Mouse (Mus musculus) CH12.LX (cell line): ENCODE measurements at regions not wholly inside any gene's neighbourhood (a gene's known extent, or its start where the extent isn't known, plus 50 kb on each side); places are given as distances from the start of the nearest gene placed in this dataset.

Source experiments
- DNase-seq: peaks from one replicate; pipeline ENCODE4 v3.0.0-alpha.2; 2013; ENCODE audit errors: extremely low read depth
- H3K27ac ChIP-seq: 2 replicates; pipeline ENCODE4 v1.5.1; 2012; ENCODE audit warnings: low read depth, mild to moderate bottlenecking, control low read depth, moderate library complexity; ENCODE audit not compliant: insufficient read depth
- H3K27me3 ChIP-seq: replicated peaks from 2 replicates; pipeline ENCODE3; 2012; ENCODE audit warnings: inconsistent platforms
- H3K36me3 ChIP-seq, 2 experiments: replicated peaks in 1 of 2; 2 replicates each; pipeline versions ENCODE3 to v1.6.1; 2012; ENCODE audit warnings: inconsistent platforms in 1 of 2, low read length in 1 of 2, mild to moderate bottlenecking in 1 of 2, mixed read lengths in 1 of 2, moderate library complexity in 1 of 2; ENCODE audit not compliant: control insufficient read depth in 1 of 2, insufficient read depth in 1 of 2
- H3K4me1 ChIP-seq, 2 experiments: 2 replicates each; pipeline ENCODE4 v1.6.1; 2012; ENCODE audit warnings: inconsistent platforms in 1 of 2, moderate library complexity in 1 of 2; ENCODE audit not compliant: insufficient read depth in 2 of 2, control insufficient read depth in 1 of 2
- H3K4me2 ChIP-seq: 2 replicates; pipeline ENCODE4 v1.6.1; 2012; ENCODE audit warnings: low read depth, mild to moderate bottlenecking, control low read depth; ENCODE audit not compliant: poor library complexity, insufficient read depth, severe bottlenecking
- H3K4me3 ChIP-seq, 3 experiments: fragments of 150-350 bp in 1 of 3; sonication (generic) in 1 of 3; replicated peaks in 1 of 3; 2 replicates each; pipeline versions ENCODE3 to v1.5.1; 2011 to 2012; ENCODE audit warnings: low read depth in 2 of 3, low read length in 2 of 3, mild to moderate bottlenecking in 2 of 3, moderate library complexity in 2 of 3, control low read depth in 1 of 3, improper control_type of control experiment in 1 of 3, inconsistent platforms in 1 of 3, mixed read lengths in 1 of 3; ENCODE audit not compliant: poor library complexity in 1 of 3
- H3K79me2 ChIP-seq: replicated peaks from 2 replicates; pipeline ENCODE4 v1.6.1; 2012; ENCODE audit warnings: mild to moderate bottlenecking, moderate library complexity; ENCODE audit not compliant: control insufficient read depth, poor library complexity, insufficient read depth, severe bottlenecking; ENCODE audit errors: extremely low read depth
- H3K9ac ChIP-seq: 2 replicates; pipeline ENCODE4 v1.6.1; 2012; ENCODE audit warnings: low read depth, mild to moderate bottlenecking, control low read depth, moderate library complexity; ENCODE audit not compliant: insufficient read depth
- H3K9me3 ChIP-seq: replicated peaks from 2 replicates; pipeline ENCODE3; 2012; ENCODE audit warnings: low read length, inconsistent platforms, mixed read lengths
- BHLHE40 ChIP-seq: IDR thresholded peaks from 2 replicates; pipeline ENCODE4 v1.6.1; 2011; ENCODE audit warnings: mild to moderate bottlenecking, low read depth, low read length, improper control_type of control experiment
- CHD1 ChIP-seq: IDR thresholded peaks from 2 replicates; pipeline ENCODE4 v1.6.1; 2012; ENCODE audit warnings: low read depth, low read length, improper control_type of control experiment, inconsistent platforms
- CHD2 ChIP-seq: IDR thresholded peaks from 2 replicates; pipeline ENCODE4 v1.6.1; 2011; ENCODE audit warnings: low read length, improper control_type of control experiment
- ELF1 ChIP-seq: IDR thresholded peaks from 2 replicates; pipeline ENCODE4 v1.6.1; 2014; ENCODE audit warnings: low read depth, mild to moderate bottlenecking, inconsistent platforms, low read length, improper control_type of control experiment
- EP300 ChIP-seq: IDR thresholded peaks from 2 replicates; pipeline ENCODE4 v1.6.1; 2011; ENCODE audit warnings: low read length, improper control_type of control experiment
- ETS1 ChIP-seq: conservative IDR thresholded peaks from 2 replicates; pipeline ENCODE4 v1.6.1; 2012; ENCODE audit warnings: low read depth, mild to moderate bottlenecking, inconsistent platforms, low read length, improper control_type of control experiment, moderate library complexity
- GABPA ChIP-seq: IDR thresholded peaks from 2 replicates; pipeline ENCODE4 v1.6.1; 2012; ENCODE audit warnings: low read depth, low read length, improper control_type of control experiment, inconsistent platforms; ENCODE audit not compliant: insufficient replicate concordance
- HCFC1 ChIP-seq: IDR thresholded peaks from 2 replicates; pipeline ENCODE4 v1.6.1; 2012; ENCODE audit warnings: low read depth, mild to moderate bottlenecking, inconsistent platforms, low read length, improper control_type of control experiment
- IRF4 ChIP-seq: IDR thresholded peaks from 2 replicates; pipeline ENCODE4 v1.6.1; 2014; ENCODE audit warnings: low read depth, mild to moderate bottlenecking, inconsistent platforms, low read length, improper control_type of control experiment
- JUN ChIP-seq: IDR thresholded peaks from 2 replicates; pipeline ENCODE4 v1.6.1; 2011; ENCODE audit warnings: low read depth, mild to moderate bottlenecking, low read length, improper control_type of control experiment, moderate library complexity; ENCODE audit not compliant: insufficient read depth
- KAT2A ChIP-seq: IDR thresholded peaks from 2 replicates; pipeline ENCODE4 v1.6.1; 2012; ENCODE audit warnings: low read length, improper control_type of control experiment, inconsistent platforms; ENCODE audit not compliant: insufficient replicate concordance
- MAX ChIP-seq: IDR thresholded peaks from 2 replicates; pipeline ENCODE4 v1.6.1; 2011; ENCODE audit warnings: low read length, improper control_type of control experiment
- MAZ ChIP-seq: IDR thresholded peaks from 2 replicates; pipeline ENCODE4 v1.6.1; 2012; ENCODE audit warnings: low read depth, mild to moderate bottlenecking, inconsistent platforms, low read length, improper control_type of control experiment, moderate library complexity
- MEF2A ChIP-seq: IDR thresholded peaks from 2 replicates; pipeline ENCODE4 v1.6.1; 2014; ENCODE audit warnings: low read depth, mild to moderate bottlenecking, inconsistent platforms, low read length, improper control_type of control experiment, borderline replicate concordance
- NELFE ChIP-seq: IDR thresholded peaks from 2 replicates; pipeline ENCODE4 v1.6.1; 2011; ENCODE audit warnings: low read depth, low read length, improper control_type of control experiment
- NRF1 ChIP-seq: IDR thresholded peaks from 2 replicates; pipeline ENCODE4 v1.6.1; 2014; ENCODE audit warnings: low read depth, mild to moderate bottlenecking, inconsistent platforms, low read length, improper control_type of control experiment, moderate library complexity
- POLR2AphosphoS2 ChIP-seq: IDR thresholded peaks from 2 replicates; pipeline ENCODE4 v1.6.1; 2011; ENCODE audit warnings: low read depth, low read length, improper control_type of control experiment
- SMC3 ChIP-seq: IDR thresholded peaks from 2 replicates; pipeline ENCODE4 v1.6.1; 2011; ENCODE audit warnings: low read depth, low read length, improper control_type of control experiment
- TCF12 ChIP-seq: IDR thresholded peaks from 2 replicates; pipeline ENCODE4 v1.6.1; 2014; ENCODE audit warnings: low read depth, mild to moderate bottlenecking, inconsistent platforms, low read length, improper control_type of control experiment
- USF1 ChIP-seq: IDR thresholded peaks from 2 replicates; pipeline ENCODE4 v1.6.1; 2014; ENCODE audit warnings: low read depth, mild to moderate bottlenecking, inconsistent platforms, low read length, improper control_type of control experiment
- USF2 ChIP-seq: conservative IDR thresholded peaks from 2 replicates; pipeline ENCODE4 v1.6.1; 2011; ENCODE audit warnings: low read depth, low read length, improper control_type of control experiment
- ZC3H11A ChIP-seq: IDR thresholded peaks from 2 replicates; pipeline ENCODE4 v1.6.1; 2012; ENCODE audit warnings: low read depth, mild to moderate bottlenecking, inconsistent platforms, low read length, improper control_type of control experiment
- ZMIZ1 ChIP-seq: IDR thresholded peaks from 2 replicates; pipeline ENCODE4 v1.6.1; 2012; ENCODE audit warnings: low read depth, mild to moderate bottlenecking, inconsistent platforms, low read length, improper control_type of control experiment
- dilution Hi-C: fragments of 300-500 bp; cut with MboI; formaldehyde crosslinking; loops from 2 replicates; pipeline ENCODE4 v1.14.3; 2020; ENCODE audit warnings: low sequenced_read_pairs; ENCODE audit not compliant: extremely low pct_unique_long_range_greater_than_20kb, extremely low pct_ligation_motif_present
- in situ Hi-C: fragments of 300-500 bp; cut with MboI; formaldehyde crosslinking; loops from 3 replicates; pipeline ENCODE4 v1.14.3; 2019; ENCODE audit warnings: low sequenced_read_pairs, low pct_ligation_motif_present, low pct_unique_long_range_greater_than_20kb, mixed read lengths

- Histone ChIP-seq H3K4me2 (no peak overlapping the region), H3K4me1 (no peaks in the 10 kb centered on the region), H3K27me3 (no peaks in the 10 kb centered on the region), H3K79me2 (no peaks in the 10 kb centered on the region), H3K36me3 (no peaks in the 10 kb centered on the region), H3K9me3 (no peaks in the 10 kb centered on the region), H3K4me3 (no peak overlapping the region), H3K9ac (no peak overlapping the region), H3K27ac (no peak overlapping the region)
- no peak for DNase-seq
- dilution Hi-C loops (no loop called here), in situ Hi-C loops (no loop called here)
- TF ChIP-seq USF2 (no peak), USF1 (no peak), TCF12 (no peak), MAX (no peak), JUN (no peak), MEF2A (no peak), NELFE (no peak), HCFC1 (no peak), CHD2 (no peak), CHD1 (no peak), SMC3 (no peak), IRF4 (no peak), ETS1 (no peak), NRF1 (no peak), GABPA (no peak), KAT2A (no peak), BHLHE40 (no peak)
These were observed 53.9 kb upstream of the Ptgfr start for GRCm38 (mm10) chr3:151891336-151891735.

GRCm38 (mm10) chr3:151889738-151890137 is 52.3 kb upstream of the Ptgfr start:
- H3K27ac ChIP-seq = no peak overlapping the region
- H3K9ac ChIP-seq = no peak overlapping the region
- H3K4me1 ChIP-seq = no peaks in the 10 kb centered on the region
- TF ChIP-seq ZC3H11A (no peak), CHD2 (no peak), ZMIZ1 (no peak), POLR2AphosphoS2 (no peak), NRF1 (no peak), HCFC1 (no peak), EP300 (no peak), ELF1 (no peak), NELFE (no peak), MAZ (no peak), ETS1 (no peak)
- H3K36me3 ChIP-seq = no peaks in the 10 kb centered on the region
- in situ Hi-C loops = no loop called here
- H3K4me3 ChIP-seq = no peak overlapping the region
- DNase-seq = no peak
- H3K4me2 ChIP-seq = no peak overlapping the region
- dilution Hi-C loops = no loop called here
- no peaks in the 10 kb centered on the region for H3K79me2 ChIP-seq
- no peaks in the 10 kb centered on the region for H3K9me3 ChIP-seq
- no peaks in the 10 kb centered on the region for H3K27me3 ChIP-seq
